Mouse (Mus musculus) limb, embryonic 14.5 days (tissue): ENCODE results near the gene Specc1l. TPM values are rescaled to one million over a fixed set of nuclear protein-coding genes. Genes with fewer than 3 reads are reported as not detected.

ENCODE experiments used
- ATAC-seq: fragments of 200-750 bp; cut with Nextera tagmentation; 2 replicates; pipeline ENCODE4 v1.8.0; 2017; ENCODE audit warnings: low read depth, moderate number of reproducible peaks, moderate TSS enrichment; ENCODE audit not compliant: low FRiP score
- DNase-seq: peaks from one replicate; pipeline ENCODE4 v3.0.0-alpha.2; 2015; ENCODE audit warnings: low spot score
- H3K27ac ChIP-seq: fragments of 300-500 bp; sonication (generic); replicated peaks from 2 replicates; pipeline ENCODE4 v1.5.1; 2014; ENCODE audit warnings: low read depth, mild to moderate bottlenecking, low read length, moderate library complexity, mixed read lengths
- H3K27me3 ChIP-seq: fragments of 300-500 bp; sonication (generic); 2 replicates; pipeline ENCODE4 v1.6.1; 2014; ENCODE audit warnings: low read length, mixed read lengths; ENCODE audit not compliant: control insufficient read depth, insufficient read depth
- H3K36me3 ChIP-seq: fragments of 300-500 bp; sonication (generic); 2 replicates; pipeline ENCODE4 v1.6.1; 2014; ENCODE audit warnings: mild to moderate bottlenecking, low read length, moderate library complexity, mixed read lengths; ENCODE audit not compliant: control insufficient read depth, insufficient read depth
- H3K4me1 ChIP-seq: fragments of 300-500 bp; sonication (generic); 2 replicates; pipeline ENCODE4 v1.6.1; 2014; ENCODE audit warnings: antibody characterized with exemption, low read length, mixed read lengths; ENCODE audit not compliant: control insufficient read depth, insufficient read depth
- H3K4me2 ChIP-seq: fragments of 300-500 bp; sonication (generic); replicated peaks from 2 replicates; pipeline ENCODE4 v1.6.1; 2014; ENCODE audit warnings: low read depth, mild to moderate bottlenecking, low read length, moderate library complexity; ENCODE audit not compliant: severe bottlenecking
- H3K4me3 ChIP-seq: fragments of 300-500 bp; sonication (generic); replicated peaks from 2 replicates; pipeline ENCODE4 v1.5.1; 2014; ENCODE audit warnings: low read length
- H3K9ac ChIP-seq: fragments of 300-500 bp; sonication (generic); 2 replicates; pipeline ENCODE4 v1.6.1; 2014; ENCODE audit warnings: mild to moderate bottlenecking, low read depth, low read length, moderate library complexity; ENCODE audit not compliant: severe bottlenecking
- H3K9me3 ChIP-seq: fragments of 300-500 bp; sonication (generic); 2 replicates; pipeline ENCODE4 v1.6.1; 2016; ENCODE audit warnings: low read length; ENCODE audit not compliant: control insufficient read depth
- POLR2A ChIP-seq: fragments of 200-500 bp; IDR thresholded peaks from 2 replicates; pipeline ENCODE4 v1.8.0; 2012; ENCODE audit warnings: inconsistent platforms, mild to moderate bottlenecking, moderate library complexity, borderline replicate concordance; ENCODE audit not compliant: insufficient read depth, insufficient read length; ENCODE audit errors: extremely low read depth
- WGBS: fragments of 180-500 bp; shearing (Covaris S2); extraction: QIAGEN DNeasy Blood & Tissue Kit; methylation state at CpG from one replicate; pipeline ENCODE4 v1.1.7; 2014; 5-methylcytosine and 5-hydroxymethylcytosine counted together
- polyA plus RNA-seq, 2 experiments: library from polyadenylated mRNA; depleted of rRNA in 1 of 2; stranded (reverse) in 1 of 2; unstranded in 1 of 2; fragments of >200 nt; fragmentation: Nextera tagmentation in 1 of 2; extraction: Ambion mirVana in 1 of 2; gene quantifications; 2 replicates each; pipeline versions ENCODE4 v1.2.1 to v1.2.3; 2012 to 2014

Gene Specc1l
- polyA plus RNA-seq, 2 experiments = 21.4 to 29.1 TPM

GRCm38 (mm10) chr10:75327081-75327480, 115.2 kb downstream of the Specc1l start:
- no peak for ATAC-seq

GRCm38 (mm10) chr10:75328201-75328704, 116.4 kb downstream of the Specc1l start:
- no peak for ATAC-seq

More at GRCm38 (mm10) chr10:75327081-75327480, 115.2 kb downstream of the Specc1l start:
- Histone ChIP-seq H3K27ac (no peak overlapping the region), H3K4me1 (no peaks in the 10 kb centered on the region), H3K4me2 (no peak overlapping the region), H3K27me3 (no peaks in the 10 kb centered on the region), H3K4me3 (no peak overlapping the region), H3K9ac (no peak overlapping the region), H3K36me3 (no peaks in the 10 kb centered on the region), H3K9me3 (no peaks in the 10 kb centered on the region)
- WGBS = 71% methylated on average over 11 of the region's 11 CpGs
- TF ChIP-seq POLR2A = no peak
- DNase-seq = no peak

GRCm38 (mm10) chr10:75332268-75332667, 120.4 kb downstream of the Specc1l start:
- no peaks in the 10 kb centered on the region for H3K27me3 ChIP-seq
- TF ChIP-seq POLR2A = no peak
- H3K9me3 ChIP-seq = no peaks in the 10 kb centered on the region
- no peak overlapping the region for H3K4me3 ChIP-seq
- no peak overlapping the region for H3K27ac ChIP-seq
- H3K9ac ChIP-seq = no peak overlapping the region
- ATAC-seq (no peak), DNase-seq (no peak)
- H3K4me2 ChIP-seq = no peak overlapping the region
- H3K36me3 ChIP-seq = no peaks in the 10 kb centered on the region
- WGBS = 84% methylated on average over 3 of the region's 3 CpGs
- no peaks in the 10 kb centered on the region for H3K4me1 ChIP-seq

More at GRCm38 (mm10) chr10:75328201-75328704, 116.4 kb downstream of the Specc1l start:
- H3K27ac ChIP-seq = no peak overlapping the region
- H3K4me2 ChIP-seq = no peak overlapping the region
- H3K4me3 ChIP-seq = no peak overlapping the region
- no peak for TF ChIP-seq POLR2A
- H3K36me3 ChIP-seq = no peaks in the 10 kb centered on the region
- no peaks in the 10 kb centered on the region for H3K4me1 ChIP-seq
- WGBS = 26% methylated on average over 4 of the region's 4 CpGs
- H3K9ac ChIP-seq = no peak overlapping the region
- H3K27me3 ChIP-seq = no peaks in the 10 kb centered on the region
- no peaks in the 10 kb centered on the region for H3K9me3 ChIP-seq
- DNase-seq = no peak

DNA sequence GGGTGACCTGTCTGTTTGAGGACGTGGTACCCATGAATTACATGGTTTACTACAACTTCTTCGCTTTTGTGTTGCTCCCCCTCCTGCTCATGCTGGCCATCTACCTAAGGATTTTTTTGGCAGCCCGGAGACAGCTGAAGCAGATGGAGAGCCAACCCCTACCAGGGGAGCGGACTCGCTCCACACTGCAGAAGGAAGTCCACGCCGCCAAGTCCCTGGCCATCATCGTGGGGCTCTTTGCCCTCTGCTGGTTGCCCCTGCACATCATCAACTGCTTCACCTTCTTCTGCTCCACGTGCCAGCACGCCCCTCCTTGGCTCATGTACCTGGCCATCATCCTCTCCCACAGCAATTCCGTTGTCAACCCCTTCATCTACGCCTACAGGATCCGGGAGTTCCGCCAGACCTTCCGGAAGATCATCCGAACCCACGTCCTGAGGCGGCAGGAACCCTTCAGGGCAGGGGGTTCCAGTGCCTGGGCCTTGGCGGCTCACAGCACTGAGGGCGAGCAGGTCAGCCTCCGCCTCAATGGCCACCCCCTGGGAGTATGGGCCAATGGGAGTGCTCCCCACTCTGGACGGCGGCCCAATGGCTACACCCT, 121.4 kb downstream of the Specc1l start:
- Histone ChIP-seq H3K4me1 (no peaks in the 10 kb centered on the region), H3K4me3 (no peak overlapping the region), H3K27me3 (no peaks in the 10 kb centered on the region), H3K4me2 (no peak overlapping the region), H3K9me3 (no peaks in the 10 kb centered on the region), H3K9ac (no peak overlapping the region), H3K27ac (no peak overlapping the region), H3K36me3 (no peaks in the 10 kb centered on the region)
- ATAC-seq (no peak), DNase-seq (no peak)
- TF ChIP-seq POLR2A = no peak
- WGBS = 92% methylated on average over 23 of the region's 23 CpGs

- H3K27ac ChIP-seq = no peak overlapping the region
- ATAC-seq (no peak), DNase-seq (no peak)
- H3K9me3 ChIP-seq = no peaks in the 10 kb centered on the region
- H3K9ac ChIP-seq = no peak overlapping the region
- no peak for TF ChIP-seq POLR2A
- no peak overlapping the region for H3K4me2 ChIP-seq
- H3K4me3 ChIP-seq = no peak overlapping the region
- 58% methylated on average over 7 of the region's 7 CpGs for WGBS
- no peaks in the 10 kb centered on the region for H3K27me3 ChIP-seq
- no peaks in the 10 kb centered on the region for H3K36me3 ChIP-seq
- no peaks in the 10 kb centered on the region for H3K4me1 ChIP-seq
Observed at GRCm38 (mm10) chr10:75334175-75334574, 122.3 kb downstream of the Specc1l start.
